8 mouse cellular contexts compared by ENCODE assay signal in genomic region chr12:3890753-3891751, GRCm38 (mm10).
DNase-seq lines count a peak whose midpoint lies in the region; ATAC-seq lines count a peak whose summit lies in the region.

No protein-coding gene starts in this region.

- DNase-seq in CD8-positive naive resting alpha-beta T cell, adult 2 months (ENCODE audit: low read depth in 2 of 2, low spot score in 2 of 2) = peak; percentile 22 to 40
- peak; percentile 35 for DNase-seq in adrenal gland, postnatal 25 days
- peak; percentile 45 for DNase-seq in lung, postnatal 36 days
- peak; percentile 42 to 57 for DNase-seq in spleen, adult 18-20 months
- DNase-seq in ovary, postnatal 10 days (ENCODE audit: low spot score) = no peak
- no peak for DNase-seq in right cerebral cortex, adult 2 months (ENCODE audit: low spot score in 2 of 2)

- WGBS in forebrain, embryonic 16.5 days = 3% methylated on average over 42 of the region's 45 CpGs
- WGBS in kidney, embryonic 15.5 days = 5% methylated on average over 42 of the region's 45 CpGs

- peaks cover 69% of the 10 kb centered on the region for H3K4me1 ChIP-seq in forebrain, embryonic 16.5 days (replicated peaks; ENCODE audit: control insufficient read depth, insufficient read depth, low read length)
- peaks cover 85% of the 10 kb centered on the region for H3K4me1 ChIP-seq in kidney, embryonic 15.5 days

- ATAC-seq in forebrain, embryonic 16.5 days = peak; percentile 39
- peak; percentile 69 for ATAC-seq in kidney, embryonic 15.5 days (replicated peaks; ENCODE audit: low FRiP score)

- H3K4me2 ChIP-seq in forebrain, embryonic 16.5 days (ENCODE audit: low read length) = peak overlapping the region; percentile 87
- peak overlapping the region; percentile 75 for H3K4me2 ChIP-seq in kidney, embryonic 15.5 days

- no peaks in the 10 kb centered on the region for H3K27me3 ChIP-seq in forebrain, embryonic 16.5 days (replicated peaks; ENCODE audit: control insufficient read depth, insufficient read depth, low read length)
- H3K27me3 ChIP-seq in kidney, embryonic 15.5 days = no peaks in the 10 kb centered on the region

- H3K27ac ChIP-seq in forebrain, embryonic 16.5 days (ENCODE audit: low read length) = peak overlapping the region; percentile 74
- H3K27ac ChIP-seq in kidney, embryonic 15.5 days = peak overlapping the region; percentile 93

- H3K9ac ChIP-seq in forebrain, embryonic 16.5 days (replicated peaks; ENCODE audit: low read depth, low read length) = peak overlapping the region; percentile 62
- H3K9ac ChIP-seq in kidney, embryonic 15.5 days = peak overlapping the region; percentile 51

- H3K9me3 ChIP-seq in forebrain, embryonic 16.5 days (ENCODE audit: control insufficient read depth, low read length) = no peaks in the 10 kb centered on the region
- no peaks in the 10 kb centered on the region for H3K9me3 ChIP-seq in kidney, embryonic 15.5 days (replicated peaks)

- H3K36me3 ChIP-seq in forebrain, embryonic 16.5 days (ENCODE audit: control insufficient read depth, insufficient read depth) = no peaks in the 10 kb centered on the region
- H3K36me3 ChIP-seq in kidney, embryonic 15.5 days = peaks cover 39% of the 10 kb centered on the region

- peak overlapping the region; percentile 51 for H3K4me3 ChIP-seq in forebrain, embryonic 16.5 days (replicated peaks; ENCODE audit: low read length)
- peak overlapping the region; percentile 48 for H3K4me3 ChIP-seq in kidney, embryonic 15.5 days (replicated peaks)

Comparison
In these comparisons a context has a peak if more than half of its experiments do, and no peak if none do; other contexts are left out.
1. DNase-seq: peak in CD8-positive naive resting alpha-beta T cell, adult 2 months (2 of 2), adrenal gland, postnatal 25 days (single experiment), lung, postnatal 36 days (single experiment) and spleen, adult 18-20 months (2 of 2); none in ovary, postnatal 10 days (single experiment) and right cerebral cortex, adult 2 months (0 of 2).